Mouse (Mus musculus) liver, embryonic 13.5 days (tissue): ENCODE results near the gene Snx9. TPM values are rescaled to one million over a fixed set of nuclear protein-coding genes. Genes with fewer than 3 reads are reported as not detected.

Experiments
- ATAC-seq: fragments of 200-750 bp; cut with Nextera tagmentation; 2 replicates; pipeline ENCODE4 v1.8.0; 2017; ENCODE audit warnings: low read depth, mild to moderate bottlenecking, moderate number of reproducible peaks, moderate library complexity
- DNase-seq: peaks from one replicate; pipeline ENCODE4 v3.0.0; 2022
- H3K27ac ChIP-seq: fragments of 300-500 bp; sonication (generic); 2 replicates; pipeline ENCODE4 v1.5.1; 2015; ENCODE audit warnings: moderate library complexity, mild to moderate bottlenecking, inconsistent platforms
- H3K27me3 ChIP-seq: fragments of 300-500 bp; sonication (generic); 2 replicates; pipeline ENCODE4 v1.6.1; 2015; ENCODE audit warnings: mild to moderate bottlenecking, inconsistent platforms
- H3K36me3 ChIP-seq: fragments of 300-500 bp; sonication (generic); 2 replicates; pipeline ENCODE4 v1.6.1; 2015; ENCODE audit warnings: mild to moderate bottlenecking, inconsistent platforms
- H3K4me1 ChIP-seq: fragments of 300-500 bp; sonication (generic); replicated peaks from 2 replicates; pipeline ENCODE4 v1.6.1; 2015; ENCODE audit warnings: inconsistent platforms
- H3K4me2 ChIP-seq: fragments of 300-500 bp; sonication (generic); 2 replicates; pipeline ENCODE4 v1.6.1; 2015; ENCODE audit warnings: inconsistent platforms, mild to moderate bottlenecking, moderate library complexity
- H3K4me3 ChIP-seq: fragments of 300-500 bp; sonication (generic); replicated peaks from 2 replicates; pipeline ENCODE4 v1.5.1; 2015; ENCODE audit warnings: mild to moderate bottlenecking, inconsistent platforms
- H3K9ac ChIP-seq: fragments of 300-500 bp; sonication (generic); 2 replicates; pipeline ENCODE4 v1.6.1; 2015; ENCODE audit warnings: mild to moderate bottlenecking, inconsistent platforms
- H3K9me3 ChIP-seq: fragments of 300-500 bp; sonication (generic); replicated peaks from 2 replicates; pipeline ENCODE4 v1.6.1; 2016; ENCODE audit warnings: inconsistent platforms
- WGBS: fragments of 180-500 bp; shearing (Covaris S2); methylation state at CpG from one replicate; pipeline ENCODE4 v1.1.7; 2015; ENCODE audit not compliant: insufficient replicate concordance; 5-methylcytosine and 5-hydroxymethylcytosine counted together
- polyA plus RNA-seq: library from polyadenylated mRNA; unstranded; fragments of >200 nt; fragmentation: Nextera tagmentation; extraction: Ambion mirVana; gene quantifications from 2 replicates; pipeline ENCODE4 v1.2.1, GENCODE M21; 2015

The Snx9 gene
- polyA plus RNA-seq, 1 experiment from 2014 or later: 12.2 TPM

GRCm38 (mm10) chr17:5911591-5911990, 70.5 kb downstream of the Snx9 start:
- 69% methylated on average over 12 of the region's 12 CpGs for WGBS
- 0 out of 2 replicates have a peak overlapping the region, but pooled peaks have one; percentile 53 for H3K27ac ChIP-seq

GRCm38 (mm10) chr17:5912797-5913196, 71.7 kb downstream of the Snx9 start:
- ATAC-seq: peak; percentile 32; the same call in 1 of the 2 replicates
- Histone ChIP-seq H3K36me3 (peaks cover 35% of the 10 kb centered on the region), H3K9me3 (no peaks in the 10 kb centered on the region), H3K4me3 (no peak overlapping the region), H3K9ac (no peak overlapping the region), H3K27me3 (no peaks in the 10 kb centered on the region), H3K27ac (peak overlapping the region; percentile 34; the same call in 1 of the 2 replicates), H3K4me2 (no peak overlapping the region), H3K4me1 (peaks cover 15% of the 10 kb centered on the region)
- WGBS: 77% methylated on average over 4 of the region's 4 CpGs
- DNase-seq: no peak

More at GRCm38 (mm10) chr17:5911591-5911990, 70.5 kb downstream of the Snx9 start:
- H3K36me3 ChIP-seq: peaks cover 33% of the 10 kb centered on the region
- H3K4me3 ChIP-seq: no peak overlapping the region
- H3K27me3 ChIP-seq: no peaks in the 10 kb centered on the region
- ATAC-seq (peak; percentile 47; the same call in 1 of the 2 replicates), DNase-seq (no peak)
- H3K4me2 ChIP-seq: no peak overlapping the region
- peaks cover 15% of the 10 kb centered on the region for H3K4me1 ChIP-seq
- no peaks in the 10 kb centered on the region for H3K9me3 ChIP-seq
- H3K9ac ChIP-seq: no peak overlapping the region

GRCm38 (mm10) chr17:5914217-5914616, 73.1 kb downstream of the Snx9 start:
- no peak overlapping the region for H3K4me2 ChIP-seq
- peaks cover 15% of the 10 kb centered on the region for H3K4me1 ChIP-seq
- 83% methylated on average over 5 of the region's 5 CpGs for WGBS
- no peaks in the 10 kb centered on the region for H3K27me3 ChIP-seq
- H3K4me3 ChIP-seq: no peak overlapping the region
- peaks cover 36% of the 10 kb centered on the region for H3K36me3 ChIP-seq
- H3K9me3 ChIP-seq: no peaks in the 10 kb centered on the region
- no peak overlapping the region for H3K27ac ChIP-seq
- no peak for ATAC-seq
- no peak for DNase-seq
- no peak overlapping the region for H3K9ac ChIP-seq

GRCm38 (mm10) chr17:5921954-5922353, 80.8 kb downstream of the Snx9 start:
- DNase-seq (no peak), ATAC-seq (no peak)
- WGBS: 55% methylated on average over 8 of the region's 8 CpGs
- no peak overlapping the region for H3K4me2 ChIP-seq
- H3K9me3 ChIP-seq: no peaks in the 10 kb centered on the region
- H3K36me3 ChIP-seq: peaks cover 77% of the 10 kb centered on the region
- peaks cover 13% of the 10 kb centered on the region for H3K4me1 ChIP-seq
- H3K27ac ChIP-seq: no peak overlapping the region
- H3K27me3 ChIP-seq: no peaks in the 10 kb centered on the region
- no peak overlapping the region for H3K4me3 ChIP-seq
- no peak overlapping the region for H3K9ac ChIP-seq

- Histone ChIP-seq H3K4me1 (peaks cover 13% of the 10 kb centered on the region), H3K27ac (no peak overlapping the region), H3K4me3 (no peak overlapping the region), H3K27me3 (no peaks in the 10 kb centered on the region), H3K9ac (no peak overlapping the region), H3K9me3 (no peaks in the 10 kb centered on the region), H3K4me2 (no peak overlapping the region), H3K36me3 (peaks cover 82% of the 10 kb centered on the region)
- no peak for ATAC-seq
- WGBS: 78% methylated on average over 9 of the region's 9 CpGs
- no peak for DNase-seq
Measured at GRCm38 (mm10) chr17:5923281-5923680, 82.2 kb downstream of the Snx9 start.

- no peaks in the 10 kb centered on the region for H3K9me3 ChIP-seq
- H3K4me2 ChIP-seq: no peak overlapping the region
- no peak overlapping the region for H3K27ac ChIP-seq
- DNase-seq: no peak
- no peak overlapping the region for H3K9ac ChIP-seq
- 78% methylated on average over 8 of the region's 8 CpGs for WGBS
- peaks cover 13% of the 10 kb centered on the region for H3K4me1 ChIP-seq
- no peak overlapping the region for H3K4me3 ChIP-seq
- H3K36me3 ChIP-seq: peaks cover 73% of the 10 kb centered on the region
- no peak for ATAC-seq
- no peaks in the 10 kb centered on the region for H3K27me3 ChIP-seq
Measured at GRCm38 (mm10) chr17:5924238-5924637, 83.1 kb downstream of the Snx9 start.

- H3K4me1 ChIP-seq: peaks cover 4% of the 10 kb centered on the region
- ATAC-seq (peak; percentile 56), DNase-seq (no peak)
- no peaks in the 10 kb centered on the region for H3K27me3 ChIP-seq
- H3K9me3 ChIP-seq: no peaks in the 10 kb centered on the region
- 0 out of 2 replicates have a peak overlapping the region, but pooled peaks have one; percentile 2 for H3K9ac ChIP-seq
- H3K4me3 ChIP-seq: no peak overlapping the region
- no peak overlapping the region for H3K4me2 ChIP-seq
- peaks cover 60% of the 10 kb centered on the region for H3K36me3 ChIP-seq
- 72% methylated on average over 7 of the region's 7 CpGs for WGBS
- no peak overlapping the region for H3K27ac ChIP-seq
Measured at GRCm38 (mm10) chr17:5926710-5927109, 85.6 kb downstream of the Snx9 start.

- Histone ChIP-seq H3K4me3 (no peak overlapping the region), H3K27me3 (no peaks in the 10 kb centered on the region), H3K27ac (no peak overlapping the region), H3K9ac (no peak overlapping the region), H3K9me3 (no peaks in the 10 kb centered on the region), H3K4me2 (no peak overlapping the region), H3K36me3 (peaks cover 44% of the 10 kb centered on the region), H3K4me1 (no peaks in the 10 kb centered on the region)
- no peak for ATAC-seq
- DNase-seq: no peak
- 60% methylated on average over 6 of the region's 6 CpGs for WGBS
Measured at GRCm38 (mm10) chr17:5929031-5929430, 87.9 kb downstream of the Snx9 start.

GRCm38 (mm10) chr17:5932161-5932560, 91.0 kb downstream of the Snx9 start:
- Histone ChIP-seq H3K27ac (no peak overlapping the region), H3K9ac (no peak overlapping the region), H3K9me3 (no peaks in the 10 kb centered on the region), H3K4me3 (no peak overlapping the region), H3K4me2 (no peak overlapping the region), H3K4me1 (peaks cover 13% of the 10 kb centered on the region), H3K27me3 (0 out of 2 replicates have a peak, but pooled peaks cover under 1% of the 10 kb centered on the region), H3K36me3 (peaks cover 22% of the 10 kb centered on the region)
- DNase-seq (no peak), ATAC-seq (no peak)
- WGBS: 63% methylated on average over 5 of the region's 5 CpGs

- WGBS: 1% methylated on average over 30 of the region's 30 CpGs
Measured at GRCm38 (mm10) chr17:5934554-5935324, 93.6 kb downstream of the Snx9 start.

GRCm38 (mm10) chr17:5935680-5936079, 94.6 kb downstream of the Snx9 start:
- Histone ChIP-seq H3K9me3 (no peaks in the 10 kb centered on the region), H3K4me1 (peaks cover 14% of the 10 kb centered on the region), H3K27ac (no peak overlapping the region), H3K9ac (no peak overlapping the region), H3K4me2 (peak overlapping the region; percentile 75), H3K4me3 (peak overlapping the region; percentile 55; the same call in 1 of the 2 replicates), H3K36me3 (peaks cover 5% of the 10 kb centered on the region; the same call in 1 of the 2 replicates), H3K27me3 (peaks cover 29% of the 10 kb centered on the region)
- no peak for DNase-seq
- WGBS: 70% methylated on average over 3 of the region's 3 CpGs
- no peak for ATAC-seq

More at GRCm38 (mm10) chr17:5934554-5935324, 93.6 kb downstream of the Snx9 start:
- Histone ChIP-seq H3K36me3 (peaks cover 10% of the 10 kb centered on the region; the same call in 1 of the 2 replicates), H3K9ac (peak overlapping the region; percentile 64), H3K27ac (no peak overlapping the region), H3K27me3 (peaks cover 20% of the 10 kb centered on the region), H3K9me3 (no peaks in the 10 kb centered on the region), H3K4me3 (peak overlapping the region; percentile 55), H3K4me1 (peaks cover 13% of the 10 kb centered on the region), H3K4me2 (peak overlapping the region; percentile 75)
- DNase-seq (peak; percentile 48), ATAC-seq (peak; percentile 92)
